Mouse (Mus musculus) liver, postnatal 0 days (tissue): Measurements from ENCODE around the gene Bcas2.

Source experiments
- CTCF ChIP-seq: sonication (generic); IDR thresholded peaks from 2 replicates; pipeline ENCODE4 v1.5.1; 2016; ENCODE audit warnings: antibody characterized with exemption, low read depth
- EP300 ChIP-seq: IDR thresholded peaks from 2 replicates; pipeline ENCODE4 v1.6.1; 2016; ENCODE audit warnings: antibody characterized with exemption, low read depth, mild to moderate bottlenecking

GRCm38 (mm10) chr3:103204445-103204844, 33.0 kb downstream of the Bcas2 start:
- TF ChIP-seq CTCF, result no peak
- TF ChIP-seq EP300, result no peak
